Mouse (Mus musculus) natural killer cell, adult 2 months (primary cell): ENCODE measurements around the gene Ccdc97.

ENCODE experiments used
- DNase-seq, 2 experiments: peaks; one replicate each; pipeline ENCODE4 v3.0.0; 2022; ENCODE audit warnings: low spot score in 2 of 2

Ccdc97 gene

GRCm38 (mm10) chr7:25669158-25669557, 49.7 kb downstream of the Ccdc97 start:
- DNase-seq = no peak

- DNase-seq = no peak
Observed at GRCm38 (mm10) chr7:25666381-25666780, 52.5 kb downstream of the Ccdc97 start.
